Comparison of ENCODE assay signal across 8 mouse cellular contexts in genomic region chr19:8966590-8967372, GRCm38 (mm10). TPM values are rescaled to one million over a fixed set of nuclear protein-coding genes. Genes with fewer than 3 reads are reported as not detected.
DNase-seq lines count a peak whose midpoint lies in the region; ATAC-seq and TF ChIP-seq lines count a peak whose summit lies in the region.

TSS of gene Eef1g (plus strand) at chr19:8967041.

- no peaks in the 10 kb centered on the region for H3K9me3 ChIP-seq in E14TG2a.4 (ENCODE audit: low read length)
- no peaks in the 10 kb centered on the region for H3K9me3 ChIP-seq in forebrain, embryonic 12.5 days
- H3K9me3 ChIP-seq in heart, postnatal 0 days (replicated peaks; ENCODE audit: control insufficient read depth, low read length), result no peaks in the 10 kb centered on the region
- H3K9me3 ChIP-seq in liver, embryonic 16.5 days (replicated peaks; ENCODE audit: control insufficient read depth, low read length), result no peaks in the 10 kb centered on the region
- H3K9me3 ChIP-seq in neural tube, embryonic 13.5 days, result no peaks in the 10 kb centered on the region

- H3K36me3 ChIP-seq in E14TG2a.4 (ENCODE audit: insufficient read depth, low read length), result peaks cover 91% of the 10 kb centered on the region
- H3K36me3 ChIP-seq in forebrain, embryonic 12.5 days (replicated peaks), result peaks cover 75% of the 10 kb centered on the region
- peaks cover 70% of the 10 kb centered on the region for H3K36me3 ChIP-seq in heart, postnatal 0 days (replicated peaks; ENCODE audit: control insufficient read depth, insufficient read depth, low read length)
- H3K36me3 ChIP-seq in liver, embryonic 16.5 days (ENCODE audit: control insufficient read depth, insufficient read depth), result peaks cover 56% of the 10 kb centered on the region
- H3K36me3 ChIP-seq in neural tube, embryonic 13.5 days, result peaks cover 73% of the 10 kb centered on the region
- peaks cover 4% of the 10 kb centered on the region; the same call in 1 of the 2 replicates for H3K36me3 ChIP-seq in testis, adult 2 months (ENCODE audit: control insufficient read depth, insufficient read depth, low read length)

- DNase-seq in c-Kit-positive CD71-positive TER-119-positive erythroid progenitor cells, embryonic 14.5 days (ENCODE audit: low spot score), result peak; percentile 99
- DNase-seq in heart, postnatal 0 days (ENCODE audit: low spot score), result peak; percentile 100
- peak; percentile 98 to 100 for DNase-seq in kidney, postnatal 4 days

- 0 out of 2 replicates have a peak, but pooled peaks have one; percentile 79 for TF ChIP-seq EP300 in heart, postnatal 0 days (IDR thresholded peaks at IDR 0.05; ENCODE audit: low read depth)

- H3K27me3 ChIP-seq in E14TG2a.4 (ENCODE audit: insufficient read depth, low read length), result no peaks in the 10 kb centered on the region
- H3K27me3 ChIP-seq in forebrain, embryonic 12.5 days, result no peaks in the 10 kb centered on the region
- H3K27me3 ChIP-seq in heart, postnatal 0 days (ENCODE audit: control insufficient read depth, insufficient read depth, low read length), result no peaks in the 10 kb centered on the region
- H3K27me3 ChIP-seq in liver, embryonic 16.5 days (ENCODE audit: control insufficient read depth, insufficient read depth, low read depth, low read length), result no peaks in the 10 kb centered on the region
- no peaks in the 10 kb centered on the region for H3K27me3 ChIP-seq in neural tube, embryonic 13.5 days
- no peaks in the 10 kb centered on the region for H3K27me3 ChIP-seq in testis, adult 2 months (ENCODE audit: control insufficient read depth, insufficient read depth, low read length)

- H3K4me2 ChIP-seq in forebrain, embryonic 12.5 days, result peak within 1 kb of the TSS; percentile 81
- peak within 1 kb of the TSS; percentile 94 for H3K4me2 ChIP-seq in heart, postnatal 0 days (ENCODE audit: low read depth, low read length)
- peak within 1 kb of the TSS; percentile 89 for H3K4me2 ChIP-seq in liver, embryonic 16.5 days (ENCODE audit: low read depth, low read length)
- peak within 1 kb of the TSS; percentile 94 for H3K4me2 ChIP-seq in neural tube, embryonic 13.5 days

- peak; percentile 86 for TF ChIP-seq POLR2A in testis, adult 2 months (IDR thresholded peaks at IDR 0.05; ENCODE audit: control insufficient read depth, low read depth, low read length)

- peak; percentile 99 for ATAC-seq in forebrain, embryonic 12.5 days (ENCODE audit: low FRiP score)
- ATAC-seq in heart, postnatal 0 days (ENCODE audit: insufficient read depth, low read depth), result peak; percentile 99
- ATAC-seq in liver, embryonic 16.5 days (ENCODE audit: low read depth), result peak; percentile 99
- peak; percentile 98 for ATAC-seq in neural tube, embryonic 13.5 days (ENCODE audit: low read depth)

- H3K27ac ChIP-seq in forebrain, embryonic 12.5 days, result peak within 1 kb of the TSS; percentile 88
- peak within 1 kb of the TSS; percentile 96 for H3K27ac ChIP-seq in heart, postnatal 0 days (ENCODE audit: low read depth)
- H3K27ac ChIP-seq in liver, embryonic 16.5 days (ENCODE audit: low read length), result peak within 1 kb of the TSS; percentile 92
- H3K27ac ChIP-seq in neural tube, embryonic 13.5 days (replicated peaks), result peak within 1 kb of the TSS; percentile 87
- peak within 1 kb of the TSS; percentile 98 for H3K27ac ChIP-seq in testis, adult 2 months (ENCODE audit: control insufficient read depth, insufficient read depth, low read depth, low read length)

- H3K4me3 ChIP-seq in E14TG2a.4 (replicated peaks; ENCODE audit: low read length), result peak within 1 kb of the TSS; percentile 100
- H3K4me3 ChIP-seq in forebrain, embryonic 12.5 days (replicated peaks), result peak within 1 kb of the TSS; percentile 79
- H3K4me3 ChIP-seq in heart, postnatal 0 days (ENCODE audit: low read depth, low read length), result peak within 1 kb of the TSS; percentile 82
- peak within 1 kb of the TSS; percentile 71 for H3K4me3 ChIP-seq in liver, embryonic 16.5 days (ENCODE audit: low read depth, low read length)
- H3K4me3 ChIP-seq in neural tube, embryonic 13.5 days, result peak within 1 kb of the TSS; percentile 84
- peak within 1 kb of the TSS; percentile 98 for H3K4me3 ChIP-seq in testis, adult 2 months (ENCODE audit: control insufficient read depth, low read depth, low read length)

- 1% methylated on average over 52 of the region's 52 CpGs for WGBS in forebrain, embryonic 12.5 days
- under 1% methylated on average over 52 of the region's 52 CpGs for WGBS in heart, postnatal 0 days
- WGBS in liver, embryonic 16.5 days (ENCODE audit: insufficient replicate concordance), result under 1% methylated on average over 52 of the region's 52 CpGs
- under 1% methylated on average over 52 of the region's 52 CpGs for WGBS in neural tube, embryonic 13.5 days

- no peak for TF ChIP-seq CTCF in E14TG2a.4 (conservative IDR thresholded peaks at IDR 0.05; ENCODE audit: low read length)
- no peak for TF ChIP-seq CTCF in heart, postnatal 0 days (IDR thresholded peaks at IDR 0.05; ENCODE audit: low read depth)
- TF ChIP-seq CTCF in testis, adult 2 months (IDR thresholded peaks at IDR 0.05; ENCODE audit: control insufficient read depth, insufficient read depth, insufficient replicate concordance, low read depth, low read length), result no peak

- H3K4me1 ChIP-seq in E14TG2a.4 (replicated peaks; ENCODE audit: low read depth, low read length), result peaks cover 55% of the 10 kb centered on the region
- H3K4me1 ChIP-seq in forebrain, embryonic 12.5 days, result peaks cover 23% of the 10 kb centered on the region
- peaks cover 15% of the 10 kb centered on the region for H3K4me1 ChIP-seq in heart, postnatal 0 days (ENCODE audit: control insufficient read depth, insufficient read depth)
- peaks cover 18% of the 10 kb centered on the region for H3K4me1 ChIP-seq in liver, embryonic 16.5 days (ENCODE audit: control insufficient read depth, low read depth, low read length)
- peaks cover 30% of the 10 kb centered on the region for H3K4me1 ChIP-seq in neural tube, embryonic 13.5 days (replicated peaks)
- peaks cover 5% of the 10 kb centered on the region for H3K4me1 ChIP-seq in testis, adult 2 months (ENCODE audit: control insufficient read depth, insufficient read depth, low read length)

- peak within 1 kb of the TSS; percentile 91 for H3K9ac ChIP-seq in forebrain, embryonic 12.5 days
- H3K9ac ChIP-seq in heart, postnatal 0 days (replicated peaks; ENCODE audit: low read depth, low read length), result peak within 1 kb of the TSS; percentile 87
- peak within 1 kb of the TSS; percentile 80 for H3K9ac ChIP-seq in liver, embryonic 16.5 days (ENCODE audit: low read depth, low read length)
- H3K9ac ChIP-seq in neural tube, embryonic 13.5 days, result peak within 1 kb of the TSS; percentile 90

RNA-seq across cellular contexts. Expression of gene Eef1g, which starts in this region (rescaled TPM):
- polyA plus RNA-seq in forebrain, embryonic 12.5 days (2016; fragmentation: Nextera tagmentation; extraction: Ambion mirVana), result 365 and 373 TPM in 2 replicates
- total RNA-seq in heart, postnatal 0 days (2014; rRNA removed; ENCODE audit: low replicate concordance), result 407 and 439 TPM in 2 replicates
- 172 and 173 TPM in 2 replicates for polyA plus RNA-seq in heart, postnatal 0 days (2015; fragmentation: Nextera tagmentation; extraction: Ambion mirVana)
- polyA plus RNA-seq in liver, embryonic 16.5 days (2015; fragmentation: Nextera tagmentation; extraction: Ambion mirVana), result 153 and 172 TPM in 2 replicates
- 323 and 328 TPM in 2 replicates for polyA plus RNA-seq in neural tube, embryonic 13.5 days (2015; fragmentation: Nextera tagmentation; extraction: Ambion mirVana)
- 442 and 506 TPM in 2 replicates for polyA plus RNA-seq in testis, adult 2 months (2012; rRNA removed)

Comparison
In these comparisons a context has a peak if more than half of its experiments do, and no peak if none do; other contexts are left out.
1. Peak in every context shown above with its lines: DNase-seq, ATAC-seq, H3K4me3 ChIP-seq and H3K27ac ChIP-seq.